Mouse (Mus musculus) testis, adult 2 months (tissue): ENCODE measurements around the gene Rbfox3.

Source experiments
- CTCF ChIP-seq: fragments of 200-500 bp; IDR thresholded peaks from 2 replicates; pipeline ENCODE4 v1.5.1; 2012; ENCODE audit warnings: low read depth, mild to moderate bottlenecking, inconsistent platforms, low read length, moderate library complexity; ENCODE audit not compliant: control insufficient read depth, insufficient read depth, insufficient replicate concordance
- POLR2A ChIP-seq: fragments of 200-500 bp; IDR thresholded peaks from 2 replicates; pipeline ENCODE4 v1.6.1; 2012; ENCODE audit warnings: low read depth, mild to moderate bottlenecking, inconsistent platforms, low read length, moderate library complexity; ENCODE audit not compliant: control insufficient read depth

DNA sequence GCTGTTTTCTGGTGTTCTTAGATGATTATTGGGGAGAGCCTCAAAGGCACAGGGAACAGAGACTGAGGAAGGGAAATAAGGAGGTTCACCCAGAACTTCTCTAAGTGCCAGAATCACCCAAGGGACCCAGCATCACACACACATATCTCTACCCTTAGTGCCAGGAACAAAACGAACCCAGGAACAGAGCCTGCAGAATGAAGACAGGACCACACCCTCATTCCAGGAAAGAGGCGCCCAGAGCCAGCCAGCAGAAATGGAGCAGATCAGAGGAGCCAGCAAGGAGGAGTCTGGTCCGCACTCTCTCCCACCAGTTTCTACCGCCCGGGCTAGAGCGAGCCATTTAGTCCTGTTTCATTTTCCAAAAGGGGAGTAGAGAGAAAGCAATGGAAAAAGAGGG, 358.4 kb downstream of the Rbfox3 start:
- TF ChIP-seq CTCF = no peak
- no peak for TF ChIP-seq POLR2A
